Mouse (Mus musculus): ENCODE results near the gene Bok. TPM values are rescaled to one million over a fixed set of nuclear protein-coding genes. Genes with fewer than 3 reads are reported as not detected.

Gene Bok
- polyA plus RNA-seq (2017; shearing (Covaris generic)), result 0.99 TPM

GRCm38 (mm10) chr1:93685401-93686244, at the start of gene Bok:
TSS of gene Bok (plus strand) at chr1:93685660.

GRCm38 (mm10) chr1:93658559-93658958, 26.9 kb upstream of the Bok start, which contains the start of gene Stk25:
TSS of gene Stk25 (minus strand) at chr1:93658659.

Other genes with a start within 250 kb of the Bok start
- gene Hdlbp, start 206.8 kb upstream of the Bok start, polyA plus RNA-seq (2017; shearing (Covaris generic)), result 81.3 TPM
- 2.5 TPM for gene Farp2, start 173.6 kb upstream of the Bok start, polyA plus RNA-seq (2017; shearing (Covaris generic))
- gene Stk25, start 27.0 kb upstream of the Bok start, polyA plus RNA-seq (2017; shearing (Covaris generic)), result 136 TPM
- gene Atg4b, start 65.8 kb downstream of the Bok start, polyA plus RNA-seq (2017; shearing (Covaris generic)), result 108 TPM
- 20.1 TPM for gene Thap4, start 69.2 kb downstream of the Bok start, polyA plus RNA-seq (2017; shearing (Covaris generic))
- 36.8 TPM for gene Dtymk, start 116.3 kb downstream of the Bok start, polyA plus RNA-seq (2017; shearing (Covaris generic))
- 51.6 TPM for gene Ing5, start 118.3 kb downstream of the Bok start, polyA plus RNA-seq (2017; shearing (Covaris generic))
- gene D2hgdh, start 139.2 kb downstream of the Bok start, polyA plus RNA-seq (2017; shearing (Covaris generic)), result 18.7 TPM
- not detected for gene Gal3st2, start 175.6 kb downstream of the Bok start, polyA plus RNA-seq (2017; shearing (Covaris generic))
- gene Gal3st2b, start 232.7 kb downstream of the Bok start, polyA plus RNA-seq (2017; shearing (Covaris generic)), result 0.23 TPM